Mouse (Mus musculus) urinary bladder, adult 2 months (tissue): ENCODE data around the gene Cbx4. TPM values are rescaled to one million over a fixed set of nuclear protein-coding genes. Genes with fewer than 3 reads are reported as not detected.
A peak's percentile ranks its signal among the peaks of the same experiment; 100 is the strongest.

Source experiments
- DNase-seq: peaks from one replicate; pipeline ENCODE4 v3.0.0; 2022; ENCODE audit warnings: low spot score
- polyA plus RNA-seq: library from polyadenylated mRNA; depleted of rRNA; stranded (reverse); fragments of >200 nt; gene quantifications from 2 replicates; pipeline ENCODE4 v1.2.3, GENCODE M21; 2012; rRNA removed

Gene Cbx4
- polyA plus RNA-seq, 1 experiment: 36.0 TPM

DNA sequence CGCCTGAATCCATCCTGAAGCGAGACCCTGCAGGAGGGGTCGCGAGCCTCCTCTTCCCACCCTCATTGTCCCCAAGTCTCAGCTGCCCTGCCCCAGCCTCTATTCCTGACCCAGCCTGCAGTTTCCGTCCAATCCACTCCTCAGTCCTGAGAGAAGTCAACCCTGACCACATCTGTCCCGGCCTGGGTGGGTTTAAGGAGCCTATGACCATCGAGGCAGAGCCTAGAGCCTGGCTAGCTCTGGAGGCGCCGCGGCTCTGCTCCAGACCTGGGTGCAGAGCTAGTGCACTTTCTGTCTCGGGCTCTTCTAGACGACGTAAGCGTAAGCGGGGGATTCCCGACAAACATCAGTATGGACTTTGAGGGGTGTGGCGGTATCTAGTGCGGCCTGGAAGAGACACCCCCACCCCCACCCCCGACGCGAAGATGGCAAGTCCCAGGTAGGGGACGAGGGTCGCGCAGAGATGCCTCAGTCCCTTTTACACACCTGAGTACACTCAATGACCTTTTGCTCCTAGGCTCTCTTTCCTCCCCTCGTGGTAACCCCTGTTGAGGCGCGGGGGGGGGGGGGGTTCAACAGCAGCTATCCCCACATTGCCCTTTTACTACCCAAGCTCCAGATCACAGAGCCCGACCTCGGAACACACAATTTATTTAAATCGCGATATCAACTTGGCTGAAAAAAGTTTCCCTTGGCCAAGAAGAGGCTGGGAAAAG, 44.1 kb downstream of the Cbx4 start:
- no peak for DNase-seq

DNA sequence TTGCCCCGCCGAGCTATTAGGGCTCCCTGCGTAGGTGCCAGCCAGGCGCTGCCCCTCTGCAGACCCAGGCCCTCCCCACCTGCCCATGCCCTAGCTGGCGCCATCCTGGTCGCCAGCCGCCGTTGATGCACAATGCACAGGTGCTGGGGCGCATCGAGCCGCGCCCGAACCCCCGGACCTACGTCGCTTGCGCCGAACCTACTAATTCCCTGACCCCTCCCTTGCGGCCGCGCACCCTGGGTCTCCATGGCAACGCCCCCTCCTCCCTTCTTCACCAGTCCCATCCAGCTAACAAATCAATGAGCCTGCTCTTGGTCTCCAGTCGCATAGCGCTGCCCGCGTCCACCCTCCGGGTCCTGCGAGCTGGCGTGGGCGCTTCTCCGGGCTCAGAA, 44.7 kb downstream of the Cbx4 start:
- no peak for DNase-seq

DNA sequence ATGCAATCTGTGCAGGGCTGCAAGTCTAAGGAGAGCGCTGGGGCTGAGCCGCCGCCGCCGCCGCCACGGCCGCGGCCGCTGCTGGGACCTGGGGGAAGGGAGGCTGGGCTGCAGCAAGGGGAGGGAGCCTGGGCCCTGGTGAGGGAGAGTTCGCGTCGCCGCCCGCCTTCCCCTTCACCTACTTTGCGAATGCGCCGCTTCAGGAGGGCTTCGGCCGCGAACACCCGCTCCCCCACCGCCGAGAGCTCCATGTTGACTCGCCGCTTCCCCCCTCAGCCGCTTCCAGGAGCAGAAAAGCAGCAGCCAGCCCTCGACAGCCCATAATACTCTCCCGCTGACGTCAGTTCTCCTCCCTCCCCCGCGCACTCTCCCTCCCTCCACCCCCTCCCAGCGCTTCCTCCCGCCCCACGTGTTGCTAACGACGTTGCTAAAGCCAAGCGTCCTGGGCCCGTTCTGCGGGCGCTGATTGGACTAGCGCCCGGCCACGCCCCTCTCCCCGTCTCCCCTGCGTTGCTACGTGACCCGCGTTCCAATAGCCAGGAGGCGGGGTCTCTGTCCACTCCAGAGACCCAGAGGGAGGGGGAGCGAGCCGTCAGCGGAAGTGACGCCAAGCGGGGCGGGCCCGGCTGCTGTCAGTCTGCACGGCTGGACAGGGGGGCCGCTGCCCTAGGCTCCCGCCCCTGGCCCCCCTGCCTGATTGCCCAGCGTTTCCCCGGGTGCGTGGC, 45.3 kb downstream of the Cbx4 start, which contains the start of gene Cbx8:
Gene Cbx8 (minus strand): TSS at position 370 of the 725 bp plus-strand sequence.
- DNase-seq: peak; percentile 96

- no peak for DNase-seq
Measured at GRCm38 (mm10) chr11:119039732-119040512, 46.1 kb downstream of the Cbx4 start.

DNA sequence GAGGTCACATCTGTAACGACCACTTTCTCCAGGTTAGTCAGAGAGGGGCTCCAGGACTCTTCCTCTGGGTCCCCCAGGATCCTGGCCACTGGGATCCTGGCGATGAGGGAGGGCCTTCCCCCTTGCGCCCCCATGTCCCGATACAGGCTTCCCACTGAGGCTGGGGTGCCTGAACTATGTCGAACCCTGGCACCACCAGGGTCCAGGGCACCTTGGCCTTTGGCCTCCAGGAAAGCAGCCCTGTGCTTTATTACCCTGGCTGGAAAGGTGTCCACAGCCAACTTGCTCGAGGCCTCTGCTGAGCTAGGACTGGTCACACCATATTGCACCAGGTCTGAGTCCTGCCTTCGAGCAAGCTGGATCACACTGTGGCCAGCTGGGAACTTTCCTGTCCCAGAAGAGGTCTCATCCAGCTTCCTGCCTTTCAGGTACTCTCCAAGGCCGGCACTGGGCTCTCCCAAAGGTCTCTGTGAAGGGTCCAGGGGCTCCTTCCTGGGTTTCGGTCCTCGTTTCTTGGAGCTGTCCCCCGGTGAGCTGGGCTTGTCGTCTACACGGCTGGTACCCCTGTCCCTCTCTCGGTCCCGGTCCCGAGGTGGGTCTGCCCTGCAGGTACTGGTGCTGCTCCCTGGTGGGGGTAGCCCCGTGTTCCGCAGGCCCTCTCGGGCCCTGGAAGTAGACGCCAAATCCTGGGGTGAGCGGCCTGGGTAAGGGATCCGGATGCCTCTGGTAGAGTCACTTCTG, 47.1 kb downstream of the Cbx4 start:
- DNase-seq: no peak

DNA sequence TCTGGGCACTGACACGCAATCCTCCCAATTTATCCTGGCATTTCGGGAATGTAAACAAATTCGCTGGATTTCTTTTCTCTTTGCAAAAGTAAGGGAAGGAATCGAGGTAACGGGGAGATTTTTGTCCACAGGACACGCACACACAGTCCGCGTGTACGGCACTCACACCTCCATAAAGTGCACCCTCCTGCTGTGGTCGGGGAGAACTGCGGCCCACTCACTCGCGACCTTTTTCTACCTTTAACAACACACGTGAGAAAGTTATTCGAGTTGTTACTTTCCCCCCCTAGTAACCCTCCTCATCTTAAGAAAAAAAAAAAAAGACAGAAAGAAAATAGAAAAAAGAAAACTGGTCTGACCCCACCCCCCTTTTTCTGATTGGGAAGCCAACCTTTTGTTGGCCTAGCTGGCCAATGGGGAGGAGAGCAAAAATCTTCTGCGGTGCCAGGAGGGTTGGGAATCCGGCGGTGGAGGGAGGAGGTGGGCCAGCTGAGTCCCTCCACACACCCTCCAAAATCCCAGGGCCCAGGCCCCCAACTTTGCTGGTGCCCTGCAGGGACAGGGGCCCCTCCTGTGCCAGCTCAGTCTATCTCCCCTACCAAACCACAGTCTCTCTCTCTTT, 48.1 kb downstream of the Cbx4 start:
- DNase-seq: no peak

DNA sequence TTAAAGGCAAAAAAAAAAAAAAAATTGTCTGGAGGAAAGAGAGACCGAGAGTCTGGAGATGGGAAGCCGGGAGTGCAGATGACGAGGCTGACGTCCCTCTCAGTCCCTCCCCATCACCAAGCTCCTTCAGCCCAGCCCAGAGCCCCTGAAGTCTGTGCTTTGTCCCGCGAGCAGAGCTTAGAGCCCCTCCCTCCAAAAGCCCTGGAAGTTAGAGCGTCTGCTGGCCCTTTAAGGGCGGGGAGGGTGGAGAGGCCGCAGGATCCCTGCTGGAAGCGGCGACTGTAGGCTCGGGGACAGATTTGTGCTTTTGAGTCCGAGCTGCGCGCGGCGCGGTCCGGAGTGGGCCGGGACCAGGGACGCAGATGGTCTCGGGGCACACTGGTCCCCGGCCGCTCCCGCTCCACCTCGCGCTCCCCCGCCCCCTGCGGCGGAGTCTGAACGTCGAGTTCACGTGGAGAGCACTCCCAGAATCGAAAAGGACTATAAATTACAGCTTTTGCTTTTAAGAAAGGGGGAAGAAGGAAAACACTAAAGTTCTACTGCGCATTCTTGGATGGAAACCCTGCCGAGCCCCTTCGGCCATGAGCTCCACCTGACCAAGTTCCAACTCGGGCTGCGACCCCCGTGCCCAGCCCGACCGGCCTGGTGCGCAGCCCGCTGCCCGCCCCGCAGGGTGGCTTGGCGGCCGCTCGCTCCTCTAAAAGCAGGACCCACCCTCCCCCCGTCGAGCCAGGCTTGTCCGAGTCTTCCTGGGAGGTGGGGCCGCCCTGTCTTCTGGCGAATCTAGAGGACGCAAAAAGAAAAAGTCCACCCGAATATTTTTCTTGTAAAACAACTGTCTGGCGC, 48.9 kb downstream of the Cbx4 start:
- DNase-seq: no peak

GRCm38 (mm10) chr11:119036447-119036846, 49.6 kb downstream of the Cbx4 start:
- DNase-seq: no peak

- DNase-seq: no peak
Measured at GRCm38 (mm10) chr11:119035686-119036165, 50.3 kb downstream of the Cbx4 start.

DNA sequence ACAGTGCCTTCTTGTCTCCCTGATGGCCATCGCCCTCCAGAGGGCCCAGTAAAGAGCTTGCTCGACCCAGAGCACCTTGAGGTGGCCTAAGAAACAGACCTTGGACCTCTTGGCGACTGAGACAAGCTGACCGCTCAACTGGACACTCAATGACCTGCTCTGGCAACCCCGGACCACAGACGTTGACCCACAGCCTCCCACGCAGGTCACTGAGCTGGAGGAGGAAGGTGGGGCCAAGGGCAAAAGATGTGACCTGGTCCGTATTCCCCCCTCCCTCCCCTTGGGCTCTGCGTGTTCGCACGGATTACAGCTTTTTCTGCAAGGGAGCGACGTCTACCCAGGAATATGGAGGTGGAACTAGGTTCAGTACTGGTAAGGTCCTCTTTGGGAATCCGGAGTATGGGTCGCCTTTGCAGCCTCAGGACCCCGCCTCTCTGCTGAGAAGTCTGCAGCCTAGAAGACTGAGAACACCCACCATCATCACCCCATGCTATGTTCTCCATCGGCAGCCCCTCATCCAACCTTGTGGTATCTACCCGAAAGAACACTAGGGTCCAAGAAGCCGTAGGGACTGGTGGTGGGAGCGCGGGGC, 50.8 kb downstream of the Cbx4 start:
- DNase-seq: no peak

DNA sequence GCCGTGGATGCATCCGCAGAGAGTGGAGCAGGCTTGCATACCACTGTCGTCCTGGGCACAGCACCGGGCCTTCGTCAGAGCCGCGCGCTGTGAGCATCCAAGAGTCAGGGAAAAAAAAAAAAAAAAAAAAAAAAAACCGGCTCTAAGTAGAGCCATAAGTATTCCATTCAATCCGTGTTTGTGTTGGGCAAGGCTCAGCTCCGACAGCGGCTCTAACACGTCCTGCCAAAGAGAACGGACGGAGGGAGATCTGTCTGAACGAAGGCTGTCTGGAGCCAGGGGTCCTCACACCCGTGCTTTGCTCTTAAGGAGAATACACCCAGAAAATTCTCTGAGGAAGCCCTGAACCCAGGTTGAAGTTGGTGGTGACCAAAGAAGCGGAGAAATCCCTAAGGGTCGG, 51.4 kb downstream of the Cbx4 start:
- no peak for DNase-seq

DNA sequence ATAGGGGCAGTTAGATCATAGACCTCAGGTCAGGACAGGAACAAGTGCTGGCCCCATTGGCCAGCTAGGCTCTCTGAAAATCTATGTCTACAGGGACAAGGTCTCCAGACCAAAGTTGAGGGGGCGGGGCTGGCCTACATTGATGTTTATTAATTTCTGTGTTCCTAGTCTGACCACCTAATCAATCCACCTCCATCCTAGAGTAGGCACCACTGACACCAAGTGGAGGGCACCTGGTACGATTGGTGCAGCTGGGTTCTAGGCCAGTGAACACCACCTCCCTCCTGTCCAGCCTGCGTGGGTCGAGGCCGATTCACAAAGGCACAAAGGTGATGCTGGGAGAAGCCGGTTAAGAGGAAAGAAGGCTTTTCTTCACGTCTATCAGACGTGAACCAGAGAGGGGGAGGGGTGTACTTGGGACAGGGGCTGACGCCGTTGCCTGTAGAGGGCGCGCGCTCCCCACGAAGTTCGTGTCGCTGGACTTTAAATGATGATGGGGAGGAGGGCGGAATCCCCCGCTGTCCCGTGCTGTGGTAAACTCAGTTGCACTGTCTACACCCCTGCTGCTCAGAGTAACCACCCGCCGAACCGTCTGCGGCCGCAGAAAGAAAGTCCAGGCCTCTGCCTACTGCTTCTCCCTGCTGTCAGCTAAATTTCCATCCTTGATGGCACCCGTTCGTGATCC, 52.0 kb downstream of the Cbx4 start:
- DNase-seq: no peak

Other genes starting within 250 kb of the Cbx4 start
- gene Rbfox3, start 174.6 kb downstream of the Cbx4 start, polyA plus RNA-seq: 23.3 and 61.3 TPM in 2 replicates
- gene Enpp7, start 98.0 kb downstream of the Cbx4 start, polyA plus RNA-seq: 0.08 TPM in 1 of 2 replicates, not detected in the other
- gene Cbx2, start 63.3 kb downstream of the Cbx4 start, polyA plus RNA-seq: 3.0 TPM in 2 replicates
- gene Cbx8, start 45.3 kb downstream of the Cbx4 start, polyA plus RNA-seq: 5.4 and 6.8 TPM in 2 replicates
- 15.8 and 20.8 TPM in 2 replicates for gene Tbc1d16, start 142.3 kb upstream of the Cbx4 start, polyA plus RNA-seq
- gene Ccdc40, start 142.4 kb upstream of the Cbx4 start, polyA plus RNA-seq: 0.66 and 0.77 TPM in 2 replicates
- 95.0 and 113 TPM in 2 replicates for gene Gaa, start 181.7 kb upstream of the Cbx4 start, polyA plus RNA-seq
- gene Eif4a3, start 213.9 kb upstream of the Cbx4 start, polyA plus RNA-seq: 106 and 121 TPM in 2 replicates
- 4.7 and 5.0 TPM in 2 replicates for gene Card14, start 221.5 kb upstream of the Cbx4 start, polyA plus RNA-seq